Mouse (Mus musculus) megakaryocyte-erythroid progenitor cell, adult 5-6 weeks (primary cell): ENCODE results near the gene Strbp. TPM values are rescaled to one million over a fixed set of nuclear protein-coding genes. Genes with fewer than 3 reads are reported as not detected.

Experiments used
- ATAC-seq: replicated peaks from 2 replicates; pipeline ENCODE4 v1.8.0; 2016; ENCODE audit warnings: mild to moderate bottlenecking, inconsistent platforms; ENCODE audit not compliant: severe bottlenecking, poor library complexity, low FRiP score, low TSS enrichment
- total RNA-seq, 2 experiments: library from RNA; stranded (forward) in 1 of 2; stranded (reverse) in 1 of 2; fragments of 200-1000, 215-1000 nt in 1 of 2; fragments of >200 nt in 1 of 2; fragmentation: Nextera tagmentation in 1 of 2; gene quantifications; 2 replicates each; pipeline ENCODE4 v1.2.3; 2014 to 2017

Strbp gene
- total RNA-seq (2014; fragmentation: Nextera tagmentation) (61.7 and 64.4 TPM in 2 replicates), total RNA-seq (2017) (82.5 and 97.5 TPM in 2 replicates)

DNA sequence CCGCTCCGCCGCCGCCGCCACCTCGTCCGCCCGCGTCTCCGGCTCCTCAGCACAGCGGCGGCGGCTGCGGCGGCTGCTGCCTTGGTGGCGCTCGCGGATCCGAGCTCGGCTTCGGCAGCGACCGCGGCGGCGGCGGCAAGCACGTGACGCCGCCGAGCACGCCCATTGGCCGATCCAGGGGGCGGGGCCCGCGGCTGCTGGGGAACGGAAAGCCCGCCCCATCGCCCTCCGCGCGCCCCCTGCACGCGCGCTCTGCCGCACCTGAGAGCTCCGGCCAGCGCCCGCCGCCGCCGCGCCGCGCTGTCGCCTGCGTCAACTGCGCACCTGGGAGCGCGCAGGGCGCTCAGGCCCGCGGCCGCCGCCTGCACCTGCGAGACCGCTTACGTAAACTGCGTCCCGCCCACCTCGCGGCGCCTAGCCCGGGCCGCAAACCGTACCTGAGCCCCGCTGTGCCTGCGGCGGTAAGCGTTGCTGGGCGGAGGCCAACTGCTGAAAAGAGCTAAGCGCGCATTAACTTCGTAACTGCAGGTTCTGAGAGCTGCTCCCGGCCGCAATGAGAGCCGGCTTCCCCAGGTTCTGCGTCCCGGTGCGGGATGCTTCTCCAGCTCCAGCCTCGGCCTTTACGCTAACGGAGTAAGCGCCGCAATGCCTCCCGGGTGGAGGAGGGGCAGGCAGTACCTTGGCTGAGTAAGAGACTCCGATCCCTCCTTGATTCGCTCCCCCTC, at the start of gene Strbp:
Strbp (minus strand) TSS at position 630 of the 725 bp plus-strand sequence.
- peak; percentile 78 for ATAC-seq

DNA sequence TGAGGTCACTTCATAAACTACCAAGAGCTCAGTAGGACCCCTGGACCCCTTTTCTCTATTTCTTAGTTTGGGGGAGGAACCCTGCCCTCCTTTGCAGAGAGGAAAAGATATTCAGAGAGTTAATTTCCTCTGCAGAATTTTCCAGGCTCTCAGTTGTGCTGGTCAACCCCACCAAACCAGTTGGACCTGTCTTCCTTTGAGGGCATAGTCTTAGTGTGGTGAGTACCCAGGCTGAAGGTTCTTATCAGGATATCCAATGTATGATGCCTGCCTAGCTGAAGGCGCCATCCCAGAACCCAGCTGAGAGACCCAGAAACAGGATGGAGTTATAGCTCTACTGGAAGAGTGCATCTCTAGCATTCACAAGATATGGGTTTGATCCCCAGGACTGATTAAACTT, 47.5 kb upstream of the Strbp start:
- ATAC-seq, result no peak

GRCm38 (mm10) chr2:37749323-37749722, 45.7 kb upstream of the Strbp start:
- no peak for ATAC-seq

DNA sequence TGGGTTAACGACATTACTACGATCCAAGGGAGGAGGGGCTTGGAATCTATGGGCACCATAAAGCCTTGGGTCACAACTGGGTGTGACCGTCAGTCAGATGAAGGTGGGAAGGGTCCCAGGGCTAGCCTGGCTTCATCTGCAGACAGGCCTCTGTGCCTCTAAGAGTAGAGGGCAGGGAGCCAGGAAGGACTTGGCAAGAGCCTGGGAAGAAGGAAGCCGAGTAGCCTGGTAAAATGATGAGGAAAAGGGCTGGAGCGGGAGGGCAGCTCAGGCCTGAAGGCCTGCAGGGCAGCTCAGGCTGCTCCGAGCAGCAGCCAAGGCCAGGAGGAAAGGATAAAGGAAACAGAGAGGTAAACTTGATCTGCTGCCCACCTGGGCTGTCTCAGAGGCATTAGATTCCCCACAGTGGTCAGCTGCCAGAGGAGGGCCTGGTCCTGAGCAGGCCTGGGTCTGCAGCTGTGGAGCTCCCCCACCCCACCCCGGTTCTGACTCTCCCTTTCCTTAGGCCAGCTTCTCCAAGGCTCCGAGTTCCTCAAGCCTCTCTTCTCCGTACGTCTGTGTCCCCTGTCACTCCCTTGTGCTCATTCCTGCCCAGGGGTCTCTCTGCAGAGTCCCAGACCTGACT, 44.9 kb upstream of the Strbp start:
- ATAC-seq, result no peak

DNA sequence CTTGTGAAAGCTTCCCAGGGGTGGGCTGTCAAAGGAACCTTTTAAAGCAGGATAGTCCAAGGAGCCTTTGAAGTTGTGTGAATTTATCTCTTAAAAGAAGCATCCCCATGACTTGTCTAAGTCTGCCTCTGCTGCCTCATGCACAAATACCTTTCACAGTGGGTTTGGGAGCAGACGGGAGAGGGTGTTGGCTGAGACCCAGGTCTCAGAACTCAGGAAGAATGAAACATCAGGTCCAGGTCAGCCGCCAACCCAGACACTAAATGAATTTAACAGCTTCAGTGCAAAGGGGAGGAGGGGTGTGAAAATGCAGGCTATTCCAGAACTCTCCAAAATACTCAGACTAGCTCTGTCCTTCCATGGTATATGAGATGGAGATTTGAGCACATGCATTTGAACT, 44.2 kb upstream of the Strbp start:
- ATAC-seq, result no peak

DNA sequence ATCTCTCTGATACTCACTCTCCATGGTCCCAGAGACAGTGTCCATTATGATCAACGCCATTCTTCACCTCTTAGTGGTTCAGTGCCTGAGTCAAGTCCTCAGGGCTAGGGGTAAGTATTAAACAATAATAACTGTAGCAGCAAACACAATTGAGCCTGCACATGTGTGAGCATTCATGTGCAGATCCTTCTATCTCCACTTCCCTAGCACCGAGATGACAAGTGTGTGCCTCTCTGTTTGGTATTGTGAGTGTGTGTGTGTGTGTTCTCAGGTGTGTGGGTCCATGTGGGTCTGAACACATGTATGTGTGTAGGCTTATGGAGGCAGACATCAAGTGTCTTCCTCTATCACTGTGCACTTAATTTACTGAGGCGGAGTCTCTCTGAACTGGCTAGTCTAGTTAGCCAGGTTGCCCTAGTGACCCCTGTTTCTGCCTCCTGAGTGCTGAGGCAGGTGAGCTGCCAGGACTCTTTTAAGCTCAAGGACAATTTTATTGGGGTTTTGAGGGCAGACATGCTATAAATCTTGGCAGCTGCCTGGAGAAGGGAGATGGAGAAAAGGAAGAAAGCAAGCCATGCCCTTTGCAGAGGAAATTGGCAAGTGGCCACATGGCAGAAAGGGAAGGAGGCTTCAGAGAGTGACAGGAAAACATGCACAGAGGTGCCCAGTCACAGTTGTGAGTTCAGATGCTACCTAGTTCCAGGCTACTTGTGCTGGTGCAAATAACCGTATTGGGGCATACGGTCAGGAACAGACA, 42.8 kb upstream of the Strbp start:
- ATAC-seq, result no peak

DNA sequence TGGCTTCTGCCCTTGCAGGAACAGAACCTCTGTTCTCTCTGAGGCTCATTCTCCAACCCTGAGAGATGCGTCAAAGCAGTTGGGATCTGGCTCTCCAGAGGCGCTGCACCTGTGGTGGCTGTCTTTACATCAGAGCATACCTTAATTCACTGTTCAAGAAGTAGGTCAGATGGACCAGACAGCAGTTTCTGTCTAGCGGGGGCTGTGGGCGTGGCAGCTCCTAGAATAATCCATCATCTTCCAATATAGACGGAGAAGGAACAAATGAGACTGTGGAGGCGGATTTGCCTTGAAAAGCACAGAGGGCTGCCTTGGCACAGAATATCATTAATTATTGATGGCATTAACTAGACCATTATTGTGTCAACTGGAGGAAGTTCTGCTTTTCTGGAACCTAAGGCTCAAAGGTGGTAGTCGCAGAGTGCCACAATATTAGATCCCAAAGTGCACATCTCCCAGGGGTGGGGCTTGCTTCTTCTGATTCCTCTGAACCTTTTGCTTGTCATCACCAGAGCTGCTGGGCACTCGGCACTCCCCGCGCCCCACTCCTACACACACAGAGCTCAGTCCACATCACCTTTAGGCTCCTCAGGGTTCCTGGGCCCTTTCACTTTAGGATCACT, 41.2 kb upstream of the Strbp start:
- no peak for ATAC-seq

GRCm38 (mm10) chr2:37741806-37742554, 38.3 kb upstream of the Strbp start:
- ATAC-seq, result no peak

DNA sequence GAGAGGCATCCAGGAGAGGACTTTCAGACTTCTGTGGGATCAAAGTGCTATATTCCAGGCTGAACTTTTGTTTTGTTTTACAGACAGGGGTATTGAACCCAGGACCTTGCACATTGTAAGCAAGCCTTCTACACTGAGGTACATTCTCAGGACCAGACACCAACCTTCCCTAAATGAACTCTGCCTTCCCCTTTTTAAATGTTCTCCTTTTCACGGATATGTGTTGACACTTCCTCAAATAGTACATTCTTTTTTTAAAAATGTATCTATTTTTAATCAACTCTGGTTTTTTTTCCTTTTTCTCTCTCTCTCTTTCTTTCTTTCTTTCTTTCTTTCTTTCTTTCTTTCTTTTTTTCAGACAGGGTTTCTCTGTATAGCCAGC, 32.1 kb upstream of the Strbp start:
- no peak for ATAC-seq

DNA sequence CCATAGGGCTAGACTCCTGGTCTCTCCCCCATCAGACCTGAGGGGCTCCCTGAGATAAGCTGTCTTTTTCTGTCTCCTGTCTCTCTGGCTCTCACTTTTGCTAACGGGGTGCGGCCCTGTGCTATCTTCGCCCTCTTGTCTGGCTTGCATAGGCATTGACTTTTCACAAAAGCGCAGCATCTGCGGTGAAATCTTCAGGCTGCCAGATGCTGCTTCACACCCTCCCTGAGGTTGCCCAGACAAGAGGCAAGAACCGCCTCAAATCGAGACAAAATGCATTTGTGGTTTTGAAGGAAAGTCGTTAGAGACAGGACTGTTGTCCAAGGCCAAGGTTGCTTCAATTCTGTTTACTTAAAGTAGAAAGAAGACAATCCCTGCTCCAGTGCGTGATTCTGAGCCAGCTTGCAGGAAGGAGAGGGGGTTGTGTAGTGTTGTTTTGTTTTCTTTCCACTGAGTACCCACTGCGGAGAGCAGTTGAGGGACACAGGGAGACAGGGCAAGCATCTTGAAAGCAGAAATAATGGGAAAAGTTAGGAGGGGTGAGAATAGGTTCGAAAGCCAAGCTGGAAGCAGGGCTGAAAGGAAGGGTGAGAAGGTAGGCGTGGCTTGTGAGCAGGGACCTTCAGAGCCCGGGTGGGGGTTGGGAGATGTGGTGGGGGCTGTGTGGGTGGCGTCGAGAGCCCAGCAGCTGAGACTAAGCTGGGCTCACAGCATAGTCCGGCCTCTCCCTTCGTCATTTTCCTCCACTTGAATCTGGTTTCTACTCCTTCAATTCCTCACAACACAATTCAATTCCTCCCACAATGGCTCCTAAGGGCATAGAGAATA, 31.5 kb upstream of the Strbp start:
- ATAC-seq, result peak; percentile 89

DNA sequence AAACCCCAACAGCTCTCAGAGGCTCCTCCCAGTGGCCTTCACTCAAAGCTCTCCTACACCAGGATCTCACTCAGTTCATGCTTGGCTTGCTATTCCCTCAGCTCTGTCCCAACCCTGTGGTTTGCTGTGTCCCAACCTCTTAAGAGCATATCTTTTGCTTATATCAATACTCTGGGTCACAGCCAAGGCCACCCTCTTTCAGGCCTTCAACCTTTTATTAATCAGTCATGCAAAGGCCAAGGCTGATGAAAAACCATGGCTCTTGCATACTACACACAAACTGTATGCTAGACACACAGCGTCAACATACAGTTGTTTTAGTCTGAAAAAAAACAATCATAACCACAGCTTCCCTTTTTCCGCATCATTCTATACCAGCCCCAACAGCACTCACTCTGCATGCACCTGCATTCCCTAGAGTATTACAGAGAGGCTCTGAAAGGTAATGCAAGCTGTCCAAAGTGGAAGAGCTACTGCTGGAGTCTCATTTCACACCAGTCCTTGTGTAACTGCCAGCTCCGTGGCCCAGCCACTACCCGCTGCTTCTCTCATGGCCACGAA, 27.7 kb upstream of the Strbp start:
- no peak for ATAC-seq

DNA sequence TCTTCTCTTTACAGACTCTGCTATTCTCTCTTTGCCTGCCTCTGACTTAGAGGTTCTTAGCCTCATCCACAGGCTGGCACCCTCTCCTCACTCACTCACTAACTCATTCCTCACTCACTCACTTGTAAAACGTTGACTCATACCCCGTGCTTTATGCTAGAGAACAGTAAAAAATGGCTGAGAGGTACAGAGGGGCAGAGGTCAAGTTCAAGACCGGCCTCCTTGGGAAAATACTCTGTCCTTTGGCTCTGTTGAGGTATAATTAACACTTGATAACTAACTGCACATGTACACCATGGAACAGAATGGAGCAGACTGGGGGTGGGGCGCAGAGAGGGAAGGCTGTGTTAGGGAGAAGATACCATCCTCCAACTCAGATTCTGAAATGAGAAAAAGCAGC, 20.6 kb upstream of the Strbp start:
- no peak for ATAC-seq

DNA sequence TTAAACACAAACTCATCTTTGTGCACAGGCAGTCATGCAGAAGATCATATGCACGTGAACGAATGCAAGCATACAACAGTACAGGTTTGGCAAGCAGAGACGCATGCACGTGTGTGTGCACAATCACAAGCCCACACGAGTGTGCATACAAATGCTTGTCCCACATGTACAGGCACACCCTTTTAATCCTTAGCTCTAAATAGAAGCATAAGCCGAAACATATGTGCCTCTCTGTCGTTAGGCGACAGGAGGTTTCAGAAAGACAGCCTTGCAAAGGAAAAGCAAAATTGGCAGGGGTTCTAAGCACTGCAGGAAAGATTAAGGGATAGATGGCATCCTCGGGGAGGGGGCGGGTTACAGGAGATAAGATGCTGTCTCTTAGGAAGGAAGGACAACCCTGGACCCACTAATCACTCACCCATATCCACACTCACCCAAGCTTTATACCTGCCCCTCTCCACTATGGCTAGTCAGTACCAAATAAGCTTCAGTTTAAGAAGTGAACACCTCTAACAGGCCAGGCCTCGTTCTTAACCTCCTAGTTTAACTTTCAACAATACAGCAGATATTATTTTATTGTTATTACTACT, 19.9 kb upstream of the Strbp start:
- ATAC-seq, result no peak

- no peak for ATAC-seq
Measured at GRCm38 (mm10) chr2:37722674-37723465, 19.2 kb upstream of the Strbp start.

DNA sequence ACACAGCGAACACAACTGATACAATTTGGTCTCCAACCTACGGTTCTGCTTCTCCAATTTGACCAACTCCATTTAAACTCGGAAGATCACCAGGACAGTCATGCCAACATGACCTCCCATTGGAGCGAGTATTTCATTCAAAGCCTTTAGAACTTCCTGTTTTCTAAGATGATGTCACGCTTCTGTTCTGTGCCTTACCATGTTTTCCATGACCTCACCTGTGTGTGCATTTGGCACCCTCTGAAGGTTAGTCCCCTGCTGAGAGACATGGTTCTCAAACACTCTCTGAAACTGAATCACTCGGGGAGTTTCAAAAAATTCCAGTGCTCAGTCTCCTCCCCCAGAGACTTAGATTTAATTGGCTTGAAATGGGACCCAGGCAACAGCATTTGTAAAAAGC, 12.6 kb upstream of the Strbp start:
- ATAC-seq, result no peak

DNA sequence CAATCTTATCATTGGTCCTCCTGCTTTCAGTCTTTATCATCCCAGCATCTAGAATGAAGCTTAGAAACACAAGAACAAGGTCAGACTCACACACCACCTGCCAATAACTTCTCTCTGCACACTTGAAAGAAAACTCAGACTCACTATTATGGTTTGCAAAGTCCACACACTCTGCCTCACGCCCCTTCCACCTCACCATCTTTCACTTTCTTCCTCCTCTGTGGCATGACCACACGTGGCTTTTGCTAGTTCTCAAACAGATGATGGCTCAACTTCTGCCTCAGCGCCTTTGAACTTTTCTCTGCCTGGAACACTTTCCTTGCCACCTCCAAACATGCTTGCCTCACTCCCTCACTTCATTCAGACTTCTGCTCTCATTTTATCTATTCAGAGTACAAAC, 11.7 kb upstream of the Strbp start:
- no peak for ATAC-seq

DNA sequence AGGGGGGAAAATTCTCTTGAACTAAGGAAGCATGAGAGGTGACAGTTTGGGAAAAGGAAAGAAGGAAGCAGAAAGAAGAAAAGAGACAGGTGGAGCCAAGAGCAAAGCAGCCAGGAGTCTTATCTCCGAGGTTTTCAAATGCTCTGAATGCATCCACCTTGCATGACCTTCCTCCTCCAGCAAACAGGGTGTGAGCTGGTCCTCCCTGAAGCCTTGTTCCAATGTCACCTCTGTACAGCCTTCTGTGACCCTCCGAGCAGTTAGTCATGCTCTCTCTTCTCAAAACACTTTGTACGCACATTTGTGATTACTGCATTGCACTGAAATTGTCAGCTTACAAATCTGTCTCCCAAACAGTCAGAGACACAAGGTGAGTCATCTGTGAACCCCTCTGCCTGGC, 9.4 kb upstream of the Strbp start:
- ATAC-seq, result no peak
